Mouse (Mus musculus) telencephalon, adult 2 months (tissue): ENCODE measurements around the gene Cep128.

Experiments
- DNase-seq: peaks from one replicate; pipeline ENCODE4 v3.0.0-alpha.2; 2011; ENCODE audit warnings: low read depth, low spot score

Gene Cep128

DNA sequence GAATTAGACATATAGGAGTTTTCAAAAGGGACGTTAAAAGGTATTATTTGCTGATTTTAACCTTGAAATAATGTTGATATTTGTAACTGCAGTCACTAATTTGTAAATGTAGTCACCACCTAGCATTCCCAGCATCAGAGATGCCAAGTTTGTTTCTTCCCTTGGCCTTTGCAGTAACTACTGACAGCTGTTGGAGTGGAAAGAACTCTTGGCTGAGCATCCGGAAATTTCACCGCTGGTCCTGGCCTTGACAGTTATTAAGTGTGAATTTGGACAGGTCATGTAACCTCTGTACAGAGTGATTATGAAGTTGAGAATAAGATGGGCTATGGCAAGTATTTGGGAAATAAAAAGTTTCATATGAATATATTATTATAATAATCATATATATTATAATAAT, 413.1 kb downstream of the Cep128 start:
- DNase-seq = no peak

DNA sequence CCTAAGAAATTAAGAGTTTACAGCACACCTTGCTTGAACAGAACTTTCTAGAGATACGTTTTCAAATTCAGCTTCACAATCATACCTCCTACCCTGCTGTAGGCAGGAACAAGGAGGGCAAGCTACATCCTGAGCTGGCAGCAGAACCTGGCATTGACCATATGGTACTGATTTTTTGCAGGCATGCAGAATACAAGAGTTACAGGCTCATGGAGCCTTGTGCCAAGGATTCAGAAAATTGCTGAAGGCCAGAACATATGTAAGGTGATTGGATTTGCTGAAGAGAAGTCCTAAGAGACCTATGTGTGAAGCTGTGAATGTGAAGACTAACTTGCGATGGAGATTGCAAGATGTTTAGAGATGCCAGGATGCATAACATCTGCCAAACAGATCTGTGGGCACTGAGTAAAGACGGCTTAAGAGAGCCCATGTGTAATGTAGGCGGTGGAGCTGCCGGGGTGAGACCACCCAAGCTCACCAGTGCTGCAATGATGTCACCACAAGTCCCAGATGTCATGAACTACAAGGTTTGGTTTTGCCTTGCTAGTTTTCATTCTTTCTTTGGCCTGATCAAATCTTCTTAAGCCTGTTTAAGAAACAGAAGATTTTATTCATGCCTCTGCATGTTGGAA, 422.7 kb downstream of the Cep128 start:
- no peak for DNase-seq

DNA sequence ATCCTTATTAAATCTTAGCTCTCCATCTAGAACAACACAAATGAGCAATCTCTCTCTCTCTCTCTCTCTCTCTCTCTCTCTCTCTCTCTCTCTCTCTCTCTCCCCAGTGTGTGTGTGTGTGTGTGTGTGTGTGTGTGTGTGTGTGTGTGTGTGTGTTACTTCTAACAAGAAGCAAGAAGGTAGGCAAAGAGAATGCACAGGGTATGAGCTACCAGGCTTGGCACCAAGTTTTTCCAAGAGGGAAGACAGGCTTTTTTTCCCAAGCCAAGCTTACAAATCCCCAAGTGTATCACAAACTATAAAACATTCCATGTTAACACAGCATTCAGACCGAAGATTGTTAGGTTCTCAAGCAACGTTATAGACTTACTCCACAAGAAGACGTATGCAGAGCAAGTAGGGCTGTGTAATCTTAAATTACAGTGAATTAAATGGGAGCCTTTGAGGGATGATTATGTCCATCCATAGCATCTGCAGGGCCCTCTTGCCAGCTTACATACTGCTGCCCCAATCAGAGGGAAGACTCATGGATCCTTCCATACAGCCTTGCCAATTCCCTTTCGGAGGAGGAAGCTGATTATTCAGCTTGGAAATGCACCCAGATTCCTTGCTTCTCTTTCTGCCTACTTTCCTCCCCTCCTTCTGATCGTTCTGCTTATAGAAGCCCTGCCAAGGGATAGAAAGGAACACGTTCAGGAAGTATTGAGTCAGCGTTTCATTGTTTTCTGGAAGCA, 429.3 kb downstream of the Cep128 start:
- no peak for DNase-seq
